Mouse (Mus musculus): ENCODE results near the gene Tmem86b.

DNA sequence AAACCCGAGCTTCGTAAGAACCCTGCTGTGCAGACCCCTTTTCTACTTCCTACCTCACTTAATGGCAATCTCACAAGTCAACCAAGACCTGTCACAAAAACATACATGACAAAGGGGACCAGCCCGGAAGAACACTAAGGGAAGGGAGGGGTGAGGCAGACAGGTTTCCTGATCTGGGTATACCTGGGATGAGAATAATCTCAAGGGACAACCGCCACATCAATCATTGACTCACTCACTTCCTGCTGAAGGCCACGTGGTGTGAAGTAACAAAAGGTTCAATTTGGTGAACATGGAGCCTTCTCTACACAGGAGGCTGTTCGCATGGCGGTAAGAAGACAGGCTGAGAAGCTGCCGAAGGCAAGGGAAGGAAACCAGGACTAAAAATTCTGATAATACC is 20.4 kb upstream of the Tmem86b start:
- no peak for TF ChIP-seq CTCF (IDR thresholded peaks at IDR 0.05; ENCODE audit: extremely low read depth, insufficient read depth, insufficient read length, insufficient replicate concordance)
- no peak for TF ChIP-seq POLR2A (IDR thresholded peaks at IDR 0.05; ENCODE audit: low read depth, low read length)

Data from spleen, adult 2 months (tissue).